Mouse (Mus musculus) liver, postnatal 0 days (tissue): Measurements from ENCODE around the gene Lrrc23.

Experiments
- CTCF ChIP-seq: sonication (generic); IDR thresholded peaks from 2 replicates; pipeline ENCODE4 v1.5.1; 2016; ENCODE audit warnings: antibody characterized with exemption, low read depth
- EP300 ChIP-seq: IDR thresholded peaks from 2 replicates; pipeline ENCODE4 v1.6.1; 2016; ENCODE audit warnings: antibody characterized with exemption, low read depth, mild to moderate bottlenecking

GRCm38 (mm10) chr6:124758849-124759232 lies 20.7 kb downstream of the Lrrc23 start:
- TF ChIP-seq EP300 (no peak), CTCF (no peak)
